Mouse (Mus musculus) forebrain, embryonic 11.5 days (tissue): ENCODE measurements around the gene Kazn. TPM values are rescaled to one million over a fixed set of nuclear protein-coding genes. Genes with fewer than 3 reads are reported as not detected.
A peak's percentile ranks its signal among the peaks of the same experiment; 100 is the strongest.

Source experiments
- ATAC-seq: fragments of 200-750 bp; cut with Nextera tagmentation; replicated peaks from 2 replicates; pipeline ENCODE4 v1.8.0; 2017; ENCODE audit warnings: moderate TSS enrichment; ENCODE audit not compliant: low FRiP score
- DNase-seq: peaks from one replicate; pipeline ENCODE4 v3.0.0-alpha.2; 2017; ENCODE audit warnings: low spot score
- H3K27ac ChIP-seq: fragments of 300-500 bp; sonication (generic); 2 replicates; pipeline ENCODE4 v1.5.1; 2014; ENCODE audit warnings: low read depth, low read length
- H3K27me3 ChIP-seq: fragments of 300-500 bp; sonication (generic); 2 replicates; pipeline ENCODE4 v1.6.1; 2014; ENCODE audit warnings: mild to moderate bottlenecking, low read length, mixed read lengths; ENCODE audit not compliant: control insufficient read depth, insufficient read depth
- H3K36me3 ChIP-seq: fragments of 300-500 bp; sonication (generic); 2 replicates; pipeline ENCODE4 v1.6.1; 2014; ENCODE audit warnings: mild to moderate bottlenecking, low read length, moderate library complexity, mixed read lengths; ENCODE audit not compliant: control insufficient read depth, insufficient read depth
- H3K4me1 ChIP-seq: fragments of 300-500 bp; sonication (generic); replicated peaks from 2 replicates; pipeline ENCODE4 v1.6.1; 2014; ENCODE audit warnings: low read length, mixed read lengths; ENCODE audit not compliant: control insufficient read depth, insufficient read depth
- H3K4me2 ChIP-seq: fragments of 300-500 bp; sonication (generic); 2 replicates; pipeline ENCODE4 v1.6.1; 2014; ENCODE audit warnings: low read depth, mild to moderate bottlenecking, low read length, moderate library complexity, mixed read lengths; ENCODE audit not compliant: severe bottlenecking
- H3K4me3 ChIP-seq: fragments of 300-500 bp; sonication (generic); 2 replicates; pipeline ENCODE4 v1.5.1; 2014; ENCODE audit warnings: low read depth, low read length
- H3K9ac ChIP-seq: fragments of 300-500 bp; sonication (generic); 2 replicates; pipeline ENCODE4 v1.6.1; 2014; ENCODE audit warnings: low read length
- H3K9me3 ChIP-seq: fragments of 300-500 bp; sonication (generic); 2 replicates; pipeline ENCODE4 v1.6.1; 2016; ENCODE audit warnings: low read length, mixed read lengths; ENCODE audit not compliant: control insufficient read depth
- WGBS: fragments of 180-500 bp; shearing (Covaris S2); extraction: QIAGEN DNeasy Blood & Tissue Kit; methylation state at CpG from one replicate; pipeline ENCODE4 v1.1.7; 2014; 5-methylcytosine and 5-hydroxymethylcytosine counted together
- polyA plus RNA-seq: library from polyadenylated mRNA; unstranded; fragments of >200 nt; fragmentation: Nextera tagmentation; extraction: Ambion mirVana; gene quantifications from 2 replicates; pipeline ENCODE4 v1.2.1, GENCODE M21; 2014

The Kazn gene
- polyA plus RNA-seq, 1 experiment from 2014 or later, result 18.1 TPM

DNA sequence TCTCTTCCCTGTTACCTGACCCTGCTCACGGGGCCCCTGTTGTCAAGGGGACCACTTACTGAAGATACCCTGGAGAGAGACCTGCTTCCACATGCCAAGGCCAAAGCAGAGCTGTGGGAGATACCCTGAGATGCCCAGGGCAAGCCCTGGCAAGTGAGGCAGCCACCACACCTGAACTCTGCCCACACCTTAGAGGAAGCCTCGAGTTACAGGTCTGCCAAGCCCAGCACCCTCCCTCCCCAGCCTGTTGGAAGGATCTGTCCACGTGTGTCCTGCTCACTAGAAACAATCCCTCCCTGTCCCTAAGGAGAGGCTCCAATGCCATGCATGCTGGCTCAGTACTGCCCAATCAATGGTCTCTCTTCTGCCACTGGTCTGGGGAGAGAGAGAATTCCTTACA is 56.2 kb downstream of the Kazn start:
- Histone ChIP-seq H3K27me3 (no peaks in the 10 kb centered on the region), H3K4me1 (no peaks in the 10 kb centered on the region), H3K4me3 (no peak overlapping the region), H3K9ac (no peak overlapping the region), H3K4me2 (no peak overlapping the region), H3K27ac (no peak overlapping the region), H3K36me3 (no peaks in the 10 kb centered on the region), H3K9me3 (no peaks in the 10 kb centered on the region)
- WGBS, result 76% methylated on average over 3 of the region's 3 CpGs
- DNase-seq (no peak), ATAC-seq (no peak)

DNA sequence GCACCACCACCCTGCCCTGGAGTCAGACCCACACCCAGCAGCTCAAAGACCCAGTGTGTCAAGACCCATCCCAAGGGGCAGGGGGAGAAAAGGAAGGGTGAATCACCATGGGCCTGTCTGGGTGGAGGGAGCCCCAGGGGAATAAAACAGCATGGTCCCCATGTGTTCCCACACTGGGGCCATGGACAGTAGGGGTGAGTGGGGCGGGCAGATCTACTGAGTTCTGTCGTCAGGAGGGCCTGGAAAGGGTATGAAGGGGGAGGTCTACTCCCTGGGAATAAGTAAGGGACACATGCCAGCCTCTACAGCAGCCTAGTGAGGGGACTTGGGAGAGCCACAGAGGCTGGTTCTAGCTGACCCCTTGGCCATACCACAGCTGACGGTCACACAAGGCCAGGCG is 57.6 kb downstream of the Kazn start:
- no peak overlapping the region for H3K4me2 ChIP-seq
- H3K36me3 ChIP-seq, result no peaks in the 10 kb centered on the region
- ATAC-seq (no peak), DNase-seq (no peak)
- no peaks in the 10 kb centered on the region for H3K4me1 ChIP-seq
- no peak overlapping the region for H3K27ac ChIP-seq
- no peak overlapping the region for H3K9ac ChIP-seq
- H3K9me3 ChIP-seq, result no peaks in the 10 kb centered on the region
- no peaks in the 10 kb centered on the region for H3K27me3 ChIP-seq
- H3K4me3 ChIP-seq, result no peak overlapping the region
- WGBS, result 89% methylated on average over 4 of the region's 4 CpGs

DNA sequence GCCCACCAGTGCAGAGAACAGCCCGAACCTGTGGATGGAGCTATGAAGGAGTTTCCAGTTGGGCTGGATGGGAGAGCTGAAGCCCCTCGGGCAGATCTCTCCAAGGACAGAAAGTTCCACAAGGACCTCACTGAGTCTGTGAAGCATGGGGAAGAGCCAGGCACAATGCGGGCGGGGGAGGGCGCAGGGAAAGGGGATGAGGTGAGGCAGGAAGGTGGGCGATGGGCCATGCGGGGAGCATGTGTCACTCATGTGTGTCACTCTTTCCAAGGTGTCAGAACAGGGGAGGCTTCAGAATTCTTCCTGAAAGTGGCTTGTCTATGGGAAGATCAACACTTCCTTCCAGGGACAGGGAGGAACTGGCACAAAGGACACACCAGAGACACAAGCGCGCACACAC is 58.3 kb downstream of the Kazn start:
- no peak overlapping the region for H3K4me2 ChIP-seq
- H3K9me3 ChIP-seq, result no peaks in the 10 kb centered on the region
- no peak overlapping the region for H3K27ac ChIP-seq
- DNase-seq, result no peak
- no peaks in the 10 kb centered on the region for H3K36me3 ChIP-seq
- H3K4me3 ChIP-seq, result no peak overlapping the region
- H3K27me3 ChIP-seq, result no peaks in the 10 kb centered on the region
- 91% methylated on average over 9 of the region's 9 CpGs for WGBS
- no peak for ATAC-seq
- no peaks in the 10 kb centered on the region for H3K4me1 ChIP-seq
- no peak overlapping the region for H3K9ac ChIP-seq

- Histone ChIP-seq H3K4me1 (no peaks in the 10 kb centered on the region), H3K9ac (no peak overlapping the region), H3K36me3 (no peaks in the 10 kb centered on the region), H3K27ac (no peak overlapping the region), H3K27me3 (no peaks in the 10 kb centered on the region), H3K4me2 (no peak overlapping the region), H3K4me3 (no peak overlapping the region), H3K9me3 (no peaks in the 10 kb centered on the region)
- WGBS, result 75% methylated on average over 3 of the region's 3 CpGs
- no peak for ATAC-seq
- DNase-seq, result no peak
Measured at GRCm38 (mm10) chr4:142180289-142180688, 58.9 kb downstream of the Kazn start.

DNA sequence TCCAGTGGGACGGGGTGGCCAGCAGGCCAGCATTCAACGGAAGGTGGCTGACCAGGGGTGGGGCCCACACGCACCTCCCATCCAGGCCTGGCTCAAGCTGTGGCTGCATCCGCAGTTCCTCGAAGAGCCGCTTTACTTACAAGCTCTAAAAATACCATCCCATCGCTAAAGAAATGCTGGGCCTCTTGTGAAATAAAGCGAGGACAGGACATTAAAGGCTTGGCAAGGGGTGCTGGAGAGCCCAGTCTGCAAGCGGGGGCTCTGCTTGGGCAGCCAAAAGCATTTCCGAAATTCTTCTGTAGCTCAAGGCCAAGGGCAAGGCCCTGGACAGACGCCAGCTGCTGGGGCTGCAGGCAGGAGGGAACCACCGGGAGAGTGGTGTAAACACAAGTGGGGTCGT is 59.7 kb downstream of the Kazn start:
- Histone ChIP-seq H3K4me1 (no peaks in the 10 kb centered on the region), H3K27ac (no peak overlapping the region), H3K4me2 (no peak overlapping the region), H3K4me3 (no peak overlapping the region), H3K9me3 (no peaks in the 10 kb centered on the region), H3K27me3 (no peaks in the 10 kb centered on the region), H3K36me3 (no peaks in the 10 kb centered on the region), H3K9ac (no peak overlapping the region)
- WGBS, result 87% methylated on average over 13 of the region's 13 CpGs
- ATAC-seq (no peak), DNase-seq (no peak)

DNA sequence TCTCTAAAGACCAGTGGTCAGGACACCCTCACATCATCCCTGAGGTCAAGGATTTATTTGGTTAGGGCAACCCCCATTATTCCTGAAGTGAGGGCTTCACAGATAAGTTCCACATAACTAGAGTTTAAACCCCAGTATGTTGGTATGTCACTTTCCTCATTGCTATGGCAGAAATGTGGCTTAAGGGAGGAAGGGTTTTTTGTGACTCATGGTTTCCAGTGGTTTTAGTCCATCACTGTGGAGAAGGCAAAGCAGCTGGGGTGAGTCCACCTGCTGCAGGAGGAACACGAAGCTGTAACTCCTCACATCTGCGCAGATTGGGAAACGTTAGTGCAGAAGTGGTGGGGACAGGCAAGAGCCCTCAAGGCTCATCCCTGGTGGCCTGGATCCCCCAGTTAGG is 62.5 kb downstream of the Kazn start:
- H3K36me3 ChIP-seq, result no peaks in the 10 kb centered on the region
- no peaks in the 10 kb centered on the region for H3K9me3 ChIP-seq
- no peak overlapping the region for H3K4me3 ChIP-seq
- H3K4me2 ChIP-seq, result no peak overlapping the region
- H3K9ac ChIP-seq, result no peak overlapping the region
- no peak overlapping the region for H3K27ac ChIP-seq
- WGBS, result 89% methylated on average over 3 of the region's 3 CpGs
- no peak for ATAC-seq
- no peaks in the 10 kb centered on the region for H3K27me3 ChIP-seq
- peaks cover 4% of the 10 kb centered on the region; the same call in 1 of the 2 replicates for H3K4me1 ChIP-seq
- no peak for DNase-seq

DNA sequence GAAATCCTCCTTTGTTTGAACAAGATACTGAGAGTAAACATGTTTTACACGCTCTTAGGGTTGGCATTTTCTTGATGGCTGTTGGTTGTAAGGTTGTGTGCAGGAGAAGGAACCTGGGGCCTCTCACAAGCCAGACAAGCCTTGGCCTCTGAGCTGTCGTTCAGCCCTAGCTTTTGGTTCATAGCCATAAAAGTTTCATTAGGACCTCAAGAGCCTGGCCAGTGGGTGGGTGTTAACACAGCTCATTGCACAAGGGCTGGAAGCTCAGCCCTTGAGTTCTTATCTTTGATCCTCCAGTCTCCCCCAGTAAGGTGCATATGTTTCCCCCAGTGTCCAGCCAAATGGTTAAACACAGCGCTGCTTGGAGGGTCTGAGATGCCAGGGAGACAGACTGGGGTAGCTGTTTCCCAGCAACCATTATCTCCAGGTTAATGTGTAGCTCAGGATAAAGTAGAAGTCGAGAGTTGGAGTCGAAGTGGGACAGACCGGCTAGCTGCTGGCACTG is 65.2 kb downstream of the Kazn start:
- no peak overlapping the region for H3K4me2 ChIP-seq
- ATAC-seq (no peak), DNase-seq (no peak)
- 54% methylated on average over 6 of the region's 6 CpGs for WGBS
- no peak overlapping the region for H3K27ac ChIP-seq
- peak overlapping the region; percentile 8; the same call in 1 of the 2 replicates for H3K9ac ChIP-seq
- no peaks in the 10 kb centered on the region for H3K9me3 ChIP-seq
- H3K4me3 ChIP-seq, result no peak overlapping the region
- no peaks in the 10 kb centered on the region for H3K36me3 ChIP-seq
- no peaks in the 10 kb centered on the region for H3K27me3 ChIP-seq
- H3K4me1 ChIP-seq, result peaks cover 4% of the 10 kb centered on the region; the same call in 1 of the 2 replicates

- DNase-seq (no peak), ATAC-seq (no peak)
- WGBS, result 88% methylated on average over 4 of the region's 4 CpGs
- peaks cover 4% of the 10 kb centered on the region; the same call in 1 of the 2 replicates for H3K4me1 ChIP-seq
- H3K27ac ChIP-seq, result no peak overlapping the region
- no peak overlapping the region for H3K4me3 ChIP-seq
- H3K9me3 ChIP-seq, result no peaks in the 10 kb centered on the region
- H3K36me3 ChIP-seq, result no peaks in the 10 kb centered on the region
- H3K9ac ChIP-seq, result no peak overlapping the region
- no peaks in the 10 kb centered on the region for H3K27me3 ChIP-seq
- no peak overlapping the region for H3K4me2 ChIP-seq
Measured at GRCm38 (mm10) chr4:142172942-142173341, 66.3 kb downstream of the Kazn start.

GRCm38 (mm10) chr4:142171788-142172497 is 67.3 kb downstream of the Kazn start:
- DNase-seq, result no peak
- Histone ChIP-seq H3K9ac (no peak overlapping the region), H3K27ac (no peak overlapping the region), H3K36me3 (no peaks in the 10 kb centered on the region), H3K27me3 (no peaks in the 10 kb centered on the region), H3K4me1 (peaks cover 4% of the 10 kb centered on the region; the same call in 1 of the 2 replicates), H3K4me3 (no peak overlapping the region), H3K4me2 (no peak overlapping the region), H3K9me3 (no peaks in the 10 kb centered on the region)
- whole genome bisulfite sequencing, result 82% methylated on average over 7 of the region's 8 CpGs
- no peak for ATAC-seq
